Mouse (Mus musculus) layer of hippocampus, adult 9-10 months (tissue): Measurements from ENCODE around the gene Pcp4.
"Not testable (repeated sequence)": the region's sequence is repeated elsewhere in the genome, so short reads cannot be mapped to it uniquely, and the experiment has no call there.

Experiments
- DNase-seq: peaks from one replicate; pipeline ENCODE4 v3.0.0; 2022; ENCODE audit warnings: low spot score

The Pcp4 gene

DNA sequence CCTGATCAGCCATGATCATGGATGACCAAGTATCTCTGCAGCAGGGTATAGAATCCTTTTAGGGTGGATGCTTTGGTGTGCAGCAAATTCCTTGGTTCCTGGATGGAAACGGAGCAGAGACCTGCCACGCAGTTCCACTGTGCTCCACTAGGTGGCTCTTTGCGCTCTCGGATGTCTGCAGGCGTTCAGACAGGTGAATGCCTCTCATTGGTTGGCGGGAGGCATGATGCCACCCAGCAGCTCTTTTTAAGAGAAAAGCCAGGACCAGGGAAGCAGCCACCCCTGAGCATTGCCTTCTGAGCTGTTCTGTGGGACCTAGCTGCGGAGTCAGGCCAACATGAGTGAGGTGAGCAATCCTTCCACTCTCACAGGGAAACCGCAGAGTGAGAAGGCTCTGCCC lies at the start of gene Pcp4:
TSS of gene Pcp4 (plus strand) at position 162 of the 400 bp plus-strand sequence.
- peak; percentile 80 for DNase-seq

DNA sequence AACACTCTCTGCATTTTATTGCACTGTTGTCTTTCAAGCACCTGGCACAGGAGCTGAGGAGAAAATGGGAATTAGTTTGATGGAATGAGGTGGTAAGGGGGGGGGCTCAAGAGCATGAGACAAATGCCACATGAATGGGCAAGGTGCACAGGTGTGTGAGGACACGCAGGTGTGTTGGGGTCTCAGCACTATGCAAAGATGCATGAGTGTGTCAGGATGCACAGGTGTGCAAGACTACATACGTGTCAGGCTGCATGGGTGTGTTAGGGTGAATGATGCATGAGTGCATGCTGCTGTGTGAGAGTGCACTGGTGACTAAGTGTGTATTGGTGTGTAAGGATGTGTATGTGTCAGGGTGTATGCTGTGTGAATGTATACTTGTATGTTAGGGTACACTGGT lies 42.4 kb upstream of the Pcp4 start:
- no peak for DNase-seq

DNA sequence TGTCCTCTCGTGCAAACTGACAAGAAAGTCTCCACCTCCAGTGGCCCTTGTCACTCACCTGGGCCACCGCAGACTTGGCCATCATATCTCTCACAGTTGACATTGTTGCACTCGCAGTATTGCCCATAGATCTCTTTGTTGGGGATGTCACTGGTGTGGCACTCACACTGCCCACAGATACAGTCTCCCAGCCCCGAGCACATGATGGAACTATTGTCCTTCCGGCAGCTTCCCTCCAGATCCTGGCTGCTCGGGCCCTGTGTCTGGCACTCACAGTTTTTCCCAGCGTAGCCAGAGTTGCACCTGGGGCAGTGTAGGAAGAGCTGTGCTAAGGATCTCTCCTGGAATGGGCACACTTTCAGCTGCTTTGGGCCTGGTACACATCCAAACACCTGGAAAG lies 40.7 kb upstream of the Pcp4 start:
- no peak for DNase-seq

DNA sequence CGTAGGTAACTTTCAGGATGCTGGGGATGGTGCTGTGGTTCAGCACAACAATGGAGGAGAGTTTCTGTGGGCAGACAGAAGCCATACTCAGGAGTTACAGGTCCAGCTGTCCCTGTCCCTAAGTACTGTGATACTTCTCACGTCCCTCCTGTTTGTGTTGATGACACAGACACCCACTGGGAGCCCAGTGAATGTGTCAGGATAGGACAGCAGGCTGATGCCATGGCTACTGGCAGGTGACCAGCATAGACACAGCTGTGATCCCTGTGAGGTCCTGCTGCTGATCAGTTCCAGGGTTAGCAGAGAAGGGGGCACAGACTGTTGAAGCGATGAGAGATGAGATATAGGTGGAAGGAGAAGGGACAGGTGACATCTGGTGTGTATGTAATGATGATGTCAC lies 38.4 kb upstream of the Pcp4 start:
- DNase-seq, result no peak

DNA sequence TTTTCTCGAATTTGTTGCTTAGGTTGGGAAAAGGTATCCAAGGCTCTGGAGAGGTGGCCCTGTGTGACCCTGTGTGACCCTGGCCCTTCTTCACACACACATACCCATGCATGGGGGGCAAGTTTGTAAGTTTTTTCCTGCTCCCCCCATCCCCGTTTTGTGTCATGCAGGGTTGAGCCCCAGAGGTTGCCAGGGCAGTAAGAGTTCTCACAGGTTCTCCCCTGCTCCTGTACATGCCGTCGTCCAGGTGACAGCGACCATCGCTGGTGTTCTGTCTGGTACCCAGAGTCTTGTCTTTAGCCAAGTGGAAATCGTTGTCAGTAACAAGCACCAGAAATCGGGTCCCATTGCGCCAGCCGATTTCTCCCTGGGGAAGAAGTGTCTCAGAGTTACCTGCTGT lies 34.1 kb upstream of the Pcp4 start:
- no peak for DNase-seq

DNA sequence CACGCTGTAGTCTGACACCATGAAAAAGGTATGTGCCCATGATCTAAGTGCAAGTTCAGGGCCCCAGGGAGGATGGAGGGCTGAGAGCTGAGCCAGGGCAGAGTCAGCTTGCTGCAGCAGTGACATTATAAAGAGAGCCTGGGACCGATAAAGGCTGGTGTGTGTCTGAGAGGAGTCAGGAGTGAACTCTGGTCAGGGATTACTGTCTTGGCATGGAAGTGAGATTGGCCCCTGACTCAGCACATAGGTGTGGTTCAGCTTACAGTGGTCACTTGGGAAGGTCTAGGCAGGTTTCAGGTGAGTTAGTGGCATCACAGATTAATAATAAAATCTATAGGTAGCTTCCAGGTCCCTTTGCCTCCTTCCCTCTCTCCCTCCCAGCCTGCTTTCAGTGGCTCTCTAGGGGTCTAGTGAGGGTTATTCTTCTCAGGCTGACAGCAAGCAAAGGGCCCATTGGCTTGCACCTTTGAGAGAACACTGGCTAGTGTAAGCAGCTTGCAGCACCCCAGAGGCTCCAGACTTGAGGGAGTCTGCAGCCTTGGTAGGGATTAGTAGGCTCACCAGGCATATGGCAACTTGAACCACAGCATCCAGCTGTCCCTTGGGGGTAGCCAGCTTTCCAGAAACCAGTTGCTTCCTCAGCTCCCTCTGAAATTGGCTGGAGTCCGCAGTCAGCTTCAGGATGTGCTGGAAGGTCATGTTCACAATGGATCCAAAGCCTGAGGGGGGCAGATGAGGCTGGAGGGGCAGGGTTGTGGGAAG lies 33.2 kb upstream of the Pcp4 start:
- no peak for DNase-seq

DNA sequence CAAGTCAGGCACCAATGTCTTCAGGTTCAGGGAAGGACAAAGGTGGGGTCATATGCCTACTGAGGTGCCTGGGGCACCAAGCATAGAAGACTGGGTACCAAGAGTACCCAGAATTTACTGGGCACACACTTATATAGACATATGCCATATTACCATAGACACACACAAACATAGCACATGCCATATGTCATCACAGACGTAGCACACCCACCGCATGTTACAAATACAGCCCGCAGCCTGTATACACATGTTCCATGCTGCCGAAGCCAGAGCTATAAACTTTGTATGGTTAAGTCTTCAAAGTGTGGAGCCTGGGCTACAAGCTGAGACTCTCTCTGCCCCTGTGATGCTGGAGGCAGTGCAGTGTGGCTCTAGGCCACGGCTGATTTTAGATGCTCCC lies 28.5 kb upstream of the Pcp4 start:
- peak; percentile 31 for DNase-seq

DNA sequence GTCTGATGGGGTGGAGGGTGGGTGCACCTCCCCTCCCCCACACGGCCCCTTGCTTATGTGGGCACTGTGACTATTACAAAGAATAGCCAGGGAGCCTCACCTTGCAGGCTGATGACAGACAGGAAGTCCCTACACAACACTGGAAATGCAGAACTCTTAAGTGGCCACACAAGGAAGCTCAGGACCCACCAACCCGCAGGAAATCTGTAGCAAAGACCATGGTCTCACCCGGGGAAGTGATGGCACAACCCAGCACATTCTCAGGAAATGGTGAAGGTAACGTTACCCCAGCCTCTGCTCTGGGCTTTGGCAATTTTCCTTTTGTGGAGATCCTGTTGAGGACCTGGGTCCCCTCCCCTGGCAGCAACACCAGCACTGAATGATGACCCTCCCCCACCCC lies 27.7 kb upstream of the Pcp4 start:
- no peak for DNase-seq

DNA sequence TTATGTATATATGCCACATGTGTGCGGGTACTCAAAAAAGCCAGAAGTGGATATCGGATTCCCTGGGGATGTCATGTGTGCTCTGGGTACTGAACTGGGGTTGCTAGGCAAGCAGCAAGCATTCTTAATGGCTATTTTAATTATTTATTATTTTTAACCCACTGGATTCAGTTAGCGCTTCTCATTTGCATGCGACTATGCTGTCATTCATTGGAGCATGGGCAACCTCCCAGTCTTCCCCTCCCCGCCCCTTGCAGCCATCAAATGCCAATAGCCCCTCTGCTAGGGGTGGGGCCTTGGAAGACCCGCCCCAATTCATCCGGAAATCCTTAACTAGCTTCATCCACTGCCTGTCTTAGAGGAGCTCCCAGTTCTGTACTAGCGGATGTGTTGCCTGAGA lies 26.5 kb upstream of the Pcp4 start:
- no peak for DNase-seq

DNA sequence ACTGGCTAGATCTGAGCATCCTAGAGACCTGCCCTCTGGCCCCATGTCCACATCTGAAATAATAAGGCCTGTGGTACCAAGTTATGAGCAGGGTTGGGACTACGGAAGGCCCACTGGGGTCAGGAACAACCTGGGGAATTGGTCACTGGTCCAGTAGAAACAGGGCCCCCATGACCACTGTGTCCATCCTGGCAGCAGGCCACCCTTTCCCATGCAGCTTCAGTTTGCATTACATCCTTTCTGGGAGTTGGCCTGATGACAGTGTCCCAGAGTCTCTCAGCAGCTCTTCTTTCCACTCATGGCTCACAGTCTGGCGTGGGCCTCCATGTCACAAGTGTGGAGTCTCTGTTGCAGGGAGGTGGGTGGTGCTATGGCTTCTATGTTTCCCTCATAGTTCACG lies 25.6 kb upstream of the Pcp4 start:
- no peak for DNase-seq

DNA sequence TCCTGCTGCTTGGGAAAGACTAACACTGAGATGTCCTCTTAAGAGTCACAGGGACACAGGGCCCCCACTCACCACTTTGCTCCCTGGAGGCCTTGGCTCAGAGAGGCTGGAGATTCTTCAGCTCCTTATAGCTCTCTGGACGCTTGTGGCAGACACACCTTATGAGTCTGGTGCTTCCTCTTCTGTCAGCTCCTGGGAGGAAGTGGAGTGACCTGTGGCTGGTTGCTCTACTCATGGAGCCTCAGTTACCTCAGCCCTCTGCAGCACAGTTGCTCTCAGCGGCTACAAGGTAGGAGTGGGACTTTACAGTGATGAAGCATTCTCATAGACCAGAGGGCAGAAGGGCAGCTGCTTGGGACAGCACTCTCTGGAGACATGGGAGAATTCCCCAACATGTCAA lies 23.9 kb upstream of the Pcp4 start, which contains the start of gene Itgb2l:
TSS of gene Itgb2l (minus strand) at position 152 of the 400 bp plus-strand sequence.
- no peak for DNase-seq

DNA sequence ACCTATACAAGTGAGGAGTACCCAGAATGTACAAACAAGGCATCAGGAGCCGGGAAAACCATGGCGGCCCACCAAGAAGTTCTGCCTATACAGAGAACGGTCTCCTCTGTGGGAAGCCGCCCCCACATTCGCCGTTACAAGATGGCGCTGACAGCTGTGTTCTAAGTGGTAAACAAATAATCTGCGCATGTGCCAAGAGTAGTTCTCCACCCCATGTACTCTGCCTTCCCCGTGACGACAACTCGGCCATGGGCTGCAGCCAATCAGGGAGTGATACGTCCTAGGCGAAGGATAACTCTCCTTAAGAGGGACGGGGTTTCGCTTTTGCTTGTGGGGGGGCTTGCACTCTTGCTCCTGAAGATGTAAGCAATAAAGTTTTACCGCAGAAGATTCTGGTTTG lies 16.5 kb upstream of the Pcp4 start:
- DNase-seq, result not testable (repeated sequence)

DNA sequence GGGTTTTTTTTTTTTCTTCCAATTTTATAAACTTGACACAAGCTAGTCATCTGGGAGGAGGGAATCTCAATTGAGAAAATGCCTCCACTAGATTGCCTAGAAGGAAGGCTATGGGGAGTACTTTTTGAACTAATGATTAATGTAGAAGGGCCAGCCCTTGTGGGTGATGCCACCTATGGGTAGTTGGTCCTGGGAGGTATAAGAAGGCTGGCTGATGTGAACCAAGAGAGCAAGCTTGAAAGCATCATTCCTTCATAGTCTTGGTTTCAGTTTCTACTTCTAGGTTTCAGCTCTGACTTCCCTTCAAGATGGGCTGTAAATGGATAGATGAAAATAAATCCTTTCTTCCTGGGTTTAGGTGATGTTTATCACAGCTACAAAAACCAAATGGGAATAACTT lies 13.3 kb upstream of the Pcp4 start:
- DNase-seq, result no peak

DNA sequence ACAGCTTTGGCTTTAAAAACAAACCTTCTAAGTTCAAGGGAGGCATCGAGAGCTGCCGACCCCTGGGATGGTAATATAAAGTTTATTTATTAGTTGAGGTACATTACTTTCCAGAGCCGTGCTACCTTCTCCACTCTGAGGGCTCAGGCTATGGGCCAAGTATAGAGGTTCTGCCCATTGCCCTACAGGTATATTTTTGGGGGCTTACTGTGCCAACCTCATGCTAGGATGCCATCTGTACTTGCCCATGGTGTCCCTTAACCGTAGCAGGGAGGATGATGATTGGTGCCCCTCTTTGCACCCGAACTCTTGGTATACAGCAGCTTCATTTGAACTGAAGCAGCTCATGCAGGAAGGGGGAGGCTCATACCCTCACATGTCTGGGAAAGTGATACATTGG lies 9.8 kb upstream of the Pcp4 start:
- no peak for DNase-seq

DNA sequence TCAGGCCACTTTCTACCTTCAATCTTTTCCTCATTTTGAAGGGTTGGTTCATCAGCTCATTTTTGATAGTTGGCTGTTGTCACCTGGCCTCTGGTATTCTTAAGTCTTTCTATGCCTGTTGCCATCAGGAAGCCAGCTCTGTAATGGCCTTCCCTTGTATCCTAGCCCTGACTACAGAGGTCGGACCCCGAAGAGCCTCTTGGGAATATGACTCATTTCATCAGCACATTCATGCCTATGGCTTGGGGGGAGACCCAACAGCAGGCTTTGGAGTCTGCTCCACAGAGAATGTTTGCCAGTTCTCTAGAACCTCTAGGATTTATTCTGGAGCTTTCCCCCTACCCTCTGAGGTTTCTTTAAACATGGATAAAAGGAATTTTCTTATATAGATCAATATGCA lies 8.1 kb upstream of the Pcp4 start:
- no peak for DNase-seq

DNA sequence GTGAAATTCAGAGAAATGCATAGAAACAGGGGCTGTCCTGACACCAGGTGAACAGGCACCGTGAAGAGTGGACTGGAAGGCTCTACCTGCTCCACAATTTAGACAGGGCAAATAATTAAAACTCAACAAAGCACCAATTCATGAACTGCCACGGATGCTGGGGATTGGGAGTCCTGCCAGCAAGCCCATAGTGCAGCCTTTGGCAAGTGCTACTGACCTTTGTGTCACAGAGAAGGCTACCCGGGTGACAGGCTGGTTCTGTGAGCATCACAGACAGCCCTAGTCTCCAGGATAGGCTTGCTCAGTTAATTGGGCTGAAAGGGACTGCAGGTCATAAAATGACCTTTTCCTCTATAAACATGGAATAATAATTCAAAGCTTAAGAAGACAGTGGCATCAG lies 6.6 kb upstream of the Pcp4 start:
- no peak for DNase-seq

DNA sequence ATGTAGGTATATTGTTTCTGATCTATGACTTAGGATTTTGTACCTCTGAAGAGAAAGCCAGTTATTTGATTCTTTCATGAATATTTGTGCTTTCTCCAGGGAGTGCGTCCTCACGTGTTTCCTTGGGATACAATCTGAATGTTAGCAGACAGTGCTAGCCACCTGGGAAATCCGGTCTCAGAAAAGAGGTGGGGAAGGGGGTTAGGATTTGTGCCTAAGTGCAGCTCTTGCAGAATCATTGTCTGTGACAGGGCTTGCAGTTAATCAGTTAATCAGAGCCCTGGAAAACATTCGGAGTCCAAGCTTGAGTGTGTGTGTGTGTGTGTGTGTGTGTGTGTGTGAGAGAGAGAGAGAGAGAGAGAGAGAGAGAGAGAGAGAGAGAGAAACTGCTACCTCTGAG lies 605 bp downstream of the Pcp4 start:
- no peak for DNase-seq

DNA sequence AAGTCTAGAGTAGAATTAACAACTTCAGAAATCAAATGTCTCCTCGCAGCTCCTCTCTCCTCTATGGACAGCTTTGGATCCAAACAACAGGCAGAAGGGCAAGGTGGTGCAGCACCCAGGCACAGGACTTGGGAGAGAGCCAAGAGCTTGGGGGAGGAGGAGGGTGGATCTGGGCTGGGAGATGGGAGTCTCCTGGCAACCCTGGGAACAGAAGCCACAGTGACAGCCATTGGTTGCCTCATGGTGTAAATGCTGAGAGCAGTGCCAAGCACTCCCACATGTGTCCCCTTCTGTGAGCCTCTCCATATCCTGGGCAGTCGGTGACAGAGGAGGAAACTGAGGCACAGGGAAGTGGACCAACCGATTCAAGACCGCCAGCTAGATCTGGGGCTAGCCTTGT lies 1.3 kb downstream of the Pcp4 start:
- DNase-seq, result peak; percentile 45

DNA sequence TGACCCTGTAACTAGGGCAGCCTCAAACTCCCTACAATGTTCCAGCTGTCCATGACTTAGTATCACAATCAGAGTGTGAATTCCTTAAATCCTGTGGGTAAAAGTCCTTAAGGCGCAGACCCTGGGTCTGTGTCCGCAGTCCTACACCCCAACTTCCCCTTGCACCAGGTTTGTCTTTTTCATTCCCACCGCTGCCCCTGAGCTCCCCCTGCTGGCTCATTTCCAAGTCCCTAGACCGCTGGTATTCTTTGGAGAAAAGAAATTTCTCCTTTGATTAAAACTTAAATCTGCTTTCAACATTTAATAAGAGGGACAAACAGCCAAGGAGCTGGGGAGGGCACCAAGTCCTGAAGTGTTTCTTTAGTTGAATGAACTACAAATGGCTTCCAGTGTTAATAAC lies 2.2 kb downstream of the Pcp4 start:
- no peak for DNase-seq

DNA sequence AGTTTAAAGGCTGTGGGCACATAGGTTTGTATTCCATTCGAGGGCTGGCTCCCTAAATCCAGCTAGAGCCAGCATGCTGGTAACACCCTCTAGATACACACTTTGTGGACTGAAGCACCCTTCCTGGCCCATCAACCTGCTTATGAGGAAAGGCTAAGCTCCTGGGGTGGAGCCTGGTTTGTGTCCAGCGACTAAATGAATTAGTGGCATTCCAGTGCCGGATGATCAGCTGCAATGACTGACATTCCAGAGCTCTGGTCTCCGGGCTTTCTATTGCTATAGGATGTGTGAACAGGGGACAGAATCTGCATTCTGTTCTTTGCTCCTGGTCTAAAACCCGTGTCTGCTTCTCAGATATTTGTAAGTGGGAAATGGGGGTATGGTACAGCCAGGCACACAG lies 5.0 kb downstream of the Pcp4 start:
- no peak for DNase-seq

DNA sequence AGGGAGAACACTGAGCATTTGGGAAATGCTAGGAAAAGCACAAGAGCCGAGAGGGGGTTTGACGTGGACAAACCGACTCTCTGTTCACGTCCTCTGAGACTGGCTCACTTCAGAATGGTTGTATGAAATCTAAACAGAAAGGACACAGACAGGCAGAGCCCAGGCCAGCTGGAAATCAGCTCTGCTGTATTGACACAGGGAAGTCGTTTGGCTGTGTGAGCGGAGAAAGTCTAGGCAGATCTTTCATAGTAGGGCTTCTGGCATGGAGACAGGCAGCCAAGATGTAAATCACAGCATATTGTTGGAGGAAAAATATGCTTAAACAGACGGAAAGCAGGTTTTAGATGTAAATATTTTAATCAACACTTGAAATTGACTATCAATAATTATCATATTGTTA lies 5.4 kb downstream of the Pcp4 start:
- DNase-seq, result no peak

DNA sequence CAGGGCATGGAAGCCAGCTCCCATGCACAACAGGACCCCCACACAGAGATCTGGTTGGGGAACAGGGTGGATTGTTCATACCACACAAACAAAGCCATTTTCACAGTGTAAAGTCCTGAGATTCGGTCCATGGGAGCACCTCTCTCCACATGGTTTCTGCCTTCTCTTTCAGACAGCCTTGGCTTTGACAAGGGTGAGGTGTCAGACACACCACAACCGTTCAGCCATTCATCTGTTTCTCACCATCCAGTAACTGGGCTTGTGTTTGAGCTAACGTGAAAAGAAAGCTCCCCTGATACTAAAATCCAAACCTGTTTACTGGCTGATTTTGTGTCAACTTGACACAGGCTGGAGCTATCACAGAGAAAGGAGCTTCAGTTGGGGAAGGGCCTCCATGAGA lies 6.8 kb downstream of the Pcp4 start:
- no peak for DNase-seq

DNA sequence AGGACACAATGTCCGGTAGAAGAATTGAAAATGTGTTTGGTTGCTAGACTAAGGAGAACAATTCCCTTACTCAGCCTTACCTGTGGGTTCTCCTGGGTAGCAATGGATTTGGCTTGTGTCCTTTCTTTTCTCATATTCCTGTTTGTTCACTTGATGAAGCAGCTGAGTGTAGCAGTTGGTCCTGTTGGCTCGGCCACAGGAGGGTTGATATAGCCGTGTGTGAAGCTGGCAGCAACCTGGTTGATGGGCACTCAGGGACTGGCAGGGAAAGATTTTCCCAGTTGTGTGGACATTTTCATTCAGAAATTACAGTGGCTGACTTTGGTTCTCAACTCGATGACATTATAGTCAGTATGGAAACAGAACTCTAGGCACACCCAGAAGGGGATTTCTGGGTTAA lies 14.4 kb downstream of the Pcp4 start:
- DNase-seq, result no peak

DNA sequence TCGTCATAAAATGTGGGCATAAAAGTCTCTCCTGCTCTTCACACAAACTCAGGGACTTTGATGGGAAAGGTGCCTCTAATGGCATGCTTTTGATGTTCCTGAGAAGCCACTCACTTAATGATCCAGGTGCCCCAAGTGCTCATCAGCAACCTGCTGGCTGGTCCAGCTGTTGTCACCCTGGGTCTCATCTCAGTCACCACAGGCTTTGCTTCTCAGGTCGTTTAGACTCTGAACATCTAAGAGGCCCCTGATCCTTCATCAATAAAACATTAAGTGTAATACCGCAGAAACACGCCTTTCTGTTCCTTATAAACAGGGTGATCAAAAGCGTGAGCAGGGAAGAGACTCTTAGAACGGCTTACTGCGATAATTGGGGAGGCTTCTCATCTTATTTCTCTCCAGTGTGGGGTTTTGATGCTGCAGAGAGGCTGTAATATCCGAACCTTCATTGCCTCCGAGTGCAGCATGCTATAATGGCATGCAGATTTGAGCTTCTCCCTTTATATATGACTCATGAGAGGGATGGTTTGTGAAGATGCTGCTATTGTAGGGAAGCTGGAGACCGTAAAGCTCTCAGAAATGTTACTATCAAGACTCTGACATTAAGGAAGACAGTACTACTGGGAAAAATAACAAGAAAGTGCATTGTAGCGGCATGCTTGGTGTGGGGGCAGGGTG lies 19.7 kb downstream of the Pcp4 start:
- no peak for DNase-seq
